Mouse (Mus musculus) heart, postnatal 4 days (tissue): ENCODE data around the gene Adgrg7. TPM values are rescaled to one million over a fixed set of nuclear protein-coding genes. Genes with fewer than 3 reads are reported as not detected.
A peak's percentile ranks its signal among the peaks of the same experiment; 100 is the strongest.

Source experiments
- DNase-seq: peaks from one replicate; pipeline ENCODE4 v3.0.0; 2021
- total RNA-seq, 2 experiments: library from RNA; stranded (reverse); gene quantifications; 2 replicates each; pipeline ENCODE4 v1.2.3; 2021

Adgrg7 gene
- total RNA-seq, result not detected

- no peak for DNase-seq
Observed at GRCm38 (mm10) chr16:56795481-56796139, at the start of gene Adgrg7. Gene Adgrg7, minus strand, starts transcription at chr16:56795855.

DNA sequence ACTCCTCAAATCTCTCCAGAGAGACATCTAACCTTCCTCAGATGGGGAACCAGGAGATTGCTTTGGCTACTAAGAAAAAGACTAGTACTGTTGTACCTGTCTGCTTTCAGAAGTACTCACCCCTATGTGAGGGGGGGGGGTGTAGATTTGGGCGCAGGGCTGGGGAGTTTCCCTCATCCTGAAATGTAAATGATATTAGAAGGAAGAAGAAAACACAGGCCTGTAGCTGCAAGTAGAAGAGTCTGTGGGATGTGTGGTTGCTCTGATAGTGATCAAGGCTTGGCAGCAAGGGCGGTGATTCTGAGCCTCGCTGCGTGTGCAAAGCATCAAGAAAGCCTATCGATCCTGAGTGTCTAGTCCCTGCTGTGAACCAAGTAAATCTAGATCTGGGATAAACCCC is 47.3 kb upstream of the Adgrg7 start:
- no peak for DNase-seq

DNA sequence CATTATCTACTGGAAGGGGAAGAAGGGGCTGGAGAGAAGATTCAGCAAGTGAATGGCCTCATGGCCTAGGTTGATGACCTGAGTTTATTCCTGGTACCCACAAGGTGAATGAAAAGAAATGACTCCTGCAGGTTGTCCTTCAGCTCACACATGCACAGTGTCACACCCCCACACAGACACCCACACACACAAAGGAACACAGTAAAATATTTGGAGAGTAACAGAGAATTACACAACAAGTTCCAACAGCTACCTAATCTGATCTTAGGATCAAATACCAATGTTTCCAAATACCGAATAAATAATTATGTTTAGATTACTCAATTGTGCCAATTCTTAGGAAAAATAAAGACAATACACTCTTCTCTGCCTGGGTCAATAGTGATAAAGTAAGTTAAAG is 37.7 kb upstream of the Adgrg7 start:
- no peak for DNase-seq

GRCm38 (mm10) chr16:56831986-56832385 is 36.3 kb upstream of the Adgrg7 start:
- DNase-seq, result no peak

- DNase-seq, result no peak
Observed at GRCm38 (mm10) chr16:56801370-56802109, 5.9 kb upstream of the Adgrg7 start.

GRCm38 (mm10) chr16:56800946-56801345 is 5.3 kb upstream of the Adgrg7 start:
- no peak for DNase-seq

DNA sequence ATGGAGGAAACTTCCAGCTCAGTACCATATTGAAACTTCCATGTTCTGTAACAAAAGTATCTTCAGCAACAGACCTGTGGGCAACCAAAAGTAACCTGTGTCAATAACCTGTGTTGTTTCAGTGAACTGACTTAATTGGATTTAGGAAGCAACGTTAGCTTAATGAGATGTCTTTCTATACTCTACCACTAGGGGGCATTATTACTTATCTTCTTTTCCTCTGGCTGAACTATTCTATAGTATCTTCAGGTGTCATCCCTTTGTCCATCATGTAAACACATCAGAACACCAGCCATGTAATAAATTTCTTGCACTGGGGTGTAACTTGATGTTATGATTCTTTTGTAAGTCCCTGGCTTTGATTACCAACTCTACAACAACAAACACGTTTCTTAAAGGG is 4.8 kb upstream of the Adgrg7 start:
- DNase-seq, result no peak

DNA sequence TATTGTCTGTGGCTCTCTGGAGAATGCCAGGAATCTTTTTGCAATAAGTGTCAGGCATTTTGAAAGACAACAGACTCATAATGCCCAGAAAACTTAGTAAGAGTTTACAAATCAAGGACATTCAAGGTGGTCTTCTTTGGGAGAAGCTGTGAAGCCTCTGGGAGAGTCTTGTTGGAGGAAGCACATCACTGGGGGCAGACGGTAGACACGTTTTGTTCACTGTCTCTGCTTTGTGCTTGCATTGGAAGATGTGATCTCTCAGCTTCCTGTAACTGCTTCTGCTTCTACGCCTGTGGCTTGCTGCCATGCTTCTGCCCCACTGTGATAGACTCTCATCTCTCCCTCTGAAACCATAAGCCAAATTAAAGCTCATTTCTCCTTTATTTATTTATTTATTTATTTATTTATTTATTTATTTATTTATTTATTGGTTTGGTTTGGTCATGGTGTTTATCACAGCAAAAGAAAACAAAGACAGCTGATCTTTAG is 3.9 kb upstream of the Adgrg7 start:
- DNase-seq, result no peak

GRCm38 (mm10) chr16:56798873-56799272 is 3.2 kb upstream of the Adgrg7 start:
- DNase-seq, result no peak

- no peak for DNase-seq
Observed at GRCm38 (mm10) chr16:56794383-56795144, 1.1 kb downstream of the Adgrg7 start.

- no peak for DNase-seq
Observed at GRCm38 (mm10) chr16:56793778-56794177, 1.9 kb downstream of the Adgrg7 start.

GRCm38 (mm10) chr16:56785943-56786342 is 9.7 kb downstream of the Adgrg7 start:
- DNase-seq, result no peak

- peak; percentile 55 for DNase-seq
Observed at GRCm38 (mm10) chr16:56771163-56772105, 24.2 kb downstream of the Adgrg7 start.

GRCm38 (mm10) chr16:56729060-56729459 is 66.6 kb downstream of the Adgrg7 start:
- no peak for DNase-seq

DNA sequence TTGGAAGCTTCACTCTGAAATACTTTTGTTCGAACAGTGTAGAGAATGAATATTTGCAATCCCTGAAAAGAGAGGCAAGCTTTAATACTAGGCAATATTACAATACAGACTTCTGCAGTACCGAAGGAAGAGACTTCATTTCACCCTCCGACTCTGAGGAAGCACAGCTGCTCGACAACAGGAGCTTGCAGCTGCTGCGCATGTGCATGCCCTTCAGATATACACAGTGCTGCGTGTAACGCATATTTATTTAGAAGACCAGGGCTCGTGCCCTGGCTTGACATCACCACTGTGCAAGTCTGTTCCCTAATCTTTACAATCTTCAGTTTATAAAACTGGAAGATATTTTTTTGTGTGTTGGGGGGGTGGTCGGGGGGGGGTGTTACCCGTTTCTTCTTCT is 70.7 kb downstream of the Adgrg7 start:
- DNase-seq, result no peak

GRCm38 (mm10) chr16:56722357-56722756 is 73.3 kb downstream of the Adgrg7 start:
- DNase-seq, result no peak

GRCm38 (mm10) chr16:56719031-56719430 is 76.6 kb downstream of the Adgrg7 start:
- DNase-seq, result no peak

DNA sequence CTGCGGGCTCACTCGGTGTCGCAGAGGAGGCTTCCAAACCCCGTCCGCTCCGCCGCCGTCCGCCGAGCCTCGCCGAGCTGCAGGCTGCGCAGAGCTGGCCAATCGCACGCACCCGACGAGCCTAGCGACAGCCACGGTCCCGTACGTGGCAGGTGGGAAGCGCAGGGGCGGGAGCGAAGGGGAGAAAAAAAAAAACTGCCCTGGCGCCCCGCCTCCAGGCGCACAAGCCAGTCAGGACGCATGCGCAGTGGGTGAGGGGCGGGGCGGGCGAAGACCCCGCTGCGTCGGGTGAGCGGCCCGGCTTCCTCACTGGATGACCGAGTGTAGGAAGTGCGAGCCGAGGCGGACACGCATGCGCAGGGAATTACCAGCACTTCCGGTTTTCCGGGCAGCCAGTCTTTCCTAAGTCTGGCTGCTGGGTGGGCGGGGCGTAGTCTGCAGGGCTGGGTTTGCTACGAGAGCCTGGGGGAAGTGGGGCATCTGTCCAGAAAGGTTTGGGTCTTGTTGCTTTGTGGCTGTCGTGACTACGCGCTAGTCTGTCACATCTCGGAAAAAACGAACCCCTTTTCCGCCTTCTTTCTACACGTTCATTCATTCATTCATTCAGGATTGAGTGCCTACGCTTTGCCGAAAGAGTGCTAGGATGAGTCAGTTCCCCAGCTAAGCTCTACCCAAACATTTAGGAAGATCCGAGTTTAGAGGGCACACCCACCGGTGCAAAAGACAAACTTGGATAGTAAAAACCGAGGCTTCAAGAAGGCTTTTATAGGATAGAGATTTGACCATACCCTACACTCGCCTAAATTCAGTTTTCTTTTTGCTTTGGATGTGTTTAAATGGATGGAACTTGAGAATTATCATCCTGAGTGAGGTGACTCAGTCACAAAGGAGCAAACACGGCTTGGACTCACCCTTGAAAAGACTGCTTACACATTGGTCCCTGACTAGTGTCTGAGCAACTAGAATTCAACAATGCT is 78.1 kb downstream of the Adgrg7 start, which contains the start of gene Tfg:
Tfg (minus strand) TSS at position 227 of the 977 bp plus-strand sequence.
- DNase-seq, result peak; percentile 100

GRCm38 (mm10) chr16:56716557-56717179 is 79.0 kb downstream of the Adgrg7 start:
- no peak for DNase-seq

- no peak for DNase-seq
Observed at GRCm38 (mm10) chr16:56715608-56716007, 80.0 kb downstream of the Adgrg7 start.
